Mouse (Mus musculus) regulatory T cell (primary cell): Measurements from ENCODE around the gene Igdcc4.

Source experiments
- in situ Hi-C: fragments of 300-600 bp; cut with MboI, MseI; formaldehyde crosslinking; loops from one replicate; pipeline ENCODE4 v1.15.1; 2025; ENCODE audit warnings: high pct_unique_total_duplicates

The Igdcc4 gene

DNA sequence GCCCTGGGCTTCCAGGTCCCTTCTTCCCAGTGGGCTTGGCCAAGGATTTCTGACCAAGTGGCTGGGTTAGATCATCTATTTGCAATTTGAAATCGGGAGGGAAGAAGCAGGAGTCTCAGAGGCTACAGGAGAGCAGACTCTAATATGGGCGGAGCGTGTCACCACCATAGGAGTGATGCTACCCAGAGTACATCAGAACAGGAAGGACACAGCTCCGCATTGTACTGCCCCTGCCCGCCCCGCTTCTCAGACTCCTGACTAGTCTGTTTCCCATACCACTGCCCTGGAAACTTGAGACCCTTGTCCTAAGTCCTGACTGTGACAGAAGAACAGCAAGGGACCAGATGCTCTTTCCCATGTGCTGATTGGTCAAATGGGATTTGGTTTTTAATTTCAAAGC is 56.3 kb downstream of the Igdcc4 start:
- in situ Hi-C loops = no loop called here

DNA sequence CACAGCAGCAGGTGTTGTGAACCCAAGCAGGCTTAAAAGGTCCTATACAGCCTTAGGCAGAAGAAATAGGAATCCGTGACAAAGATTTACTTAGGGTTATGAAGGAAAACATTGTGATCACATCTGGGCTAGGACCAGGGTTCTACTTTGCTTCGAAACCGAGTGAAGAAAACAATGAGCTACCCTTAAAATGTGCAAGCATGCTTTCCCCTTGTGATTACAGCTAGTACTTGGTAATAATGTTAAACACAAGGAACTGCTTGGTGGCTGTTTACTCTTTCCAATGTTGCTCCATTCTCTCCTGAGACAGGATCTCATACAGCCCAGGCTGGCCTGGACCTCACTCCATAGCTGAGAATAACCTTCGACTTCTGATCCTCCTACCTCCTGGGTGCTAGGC is 59.9 kb downstream of the Igdcc4 start:
- in situ Hi-C loops = no loop called here

DNA sequence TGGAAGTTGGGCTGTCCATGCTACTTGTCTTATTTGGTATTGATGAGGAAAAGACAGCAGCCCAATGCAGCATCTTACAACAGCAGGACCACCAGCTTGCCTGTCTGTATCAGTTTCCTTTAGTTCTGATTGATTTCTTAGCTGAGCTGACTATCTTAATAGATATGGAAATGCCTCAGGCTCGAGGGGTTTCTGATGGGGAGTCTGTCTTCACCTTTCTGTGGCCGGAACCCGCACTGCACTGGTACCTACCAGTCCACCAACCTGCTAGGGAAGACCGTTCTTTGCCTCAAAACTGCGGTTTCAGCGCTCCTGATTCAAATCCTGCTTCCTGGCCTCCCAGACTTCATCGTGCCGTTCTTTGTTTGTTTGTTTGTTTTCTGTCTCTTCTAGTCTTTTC is 60.6 kb downstream of the Igdcc4 start:
- in situ Hi-C loops = no loop called here

DNA sequence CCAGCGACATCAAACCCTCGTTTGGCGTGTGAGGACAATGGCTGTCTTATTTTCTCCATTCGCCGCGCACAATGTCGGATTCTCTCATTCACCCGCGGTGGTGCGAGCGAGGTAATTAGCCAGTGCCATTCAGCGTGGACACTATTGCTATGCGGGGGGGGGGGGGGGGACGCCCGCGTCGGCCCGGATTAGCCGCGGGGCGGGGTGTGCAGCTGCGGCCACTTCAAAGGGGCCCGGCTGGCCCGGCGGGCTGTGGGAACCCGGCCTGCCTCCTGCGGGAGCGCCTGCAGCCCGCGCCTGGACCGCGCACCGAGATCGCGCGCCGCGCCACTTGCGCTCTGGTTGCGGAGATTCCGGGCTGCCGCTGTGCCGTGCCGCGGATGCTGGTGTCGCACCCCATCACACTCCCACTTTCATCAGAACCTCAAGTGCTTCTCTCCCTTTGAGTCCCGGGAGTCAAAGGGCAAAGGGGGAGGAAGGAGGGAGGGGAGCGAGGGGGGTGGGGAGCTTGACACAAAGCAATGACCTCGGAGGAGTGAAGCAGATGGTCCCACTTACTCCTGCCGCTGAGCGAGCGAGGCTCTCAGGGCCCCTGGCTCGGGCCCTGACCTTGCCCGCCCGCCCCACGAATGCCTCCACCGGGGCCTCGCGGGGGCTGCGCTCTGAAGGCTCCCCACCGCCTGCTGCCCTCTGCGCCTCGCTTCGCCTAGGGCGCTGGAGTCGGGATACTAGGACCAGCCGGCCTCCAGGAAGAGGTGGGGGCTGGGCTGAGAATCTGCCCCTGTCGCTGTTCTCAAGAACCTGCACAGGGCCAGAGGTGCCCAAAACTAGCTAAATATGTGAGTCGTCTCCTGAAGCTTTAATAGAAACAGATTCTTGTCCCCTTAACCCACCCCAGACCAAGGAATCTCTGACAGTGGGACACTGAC is 61.7 kb downstream of the Igdcc4 start:
- in situ Hi-C loops = no loop called here

DNA sequence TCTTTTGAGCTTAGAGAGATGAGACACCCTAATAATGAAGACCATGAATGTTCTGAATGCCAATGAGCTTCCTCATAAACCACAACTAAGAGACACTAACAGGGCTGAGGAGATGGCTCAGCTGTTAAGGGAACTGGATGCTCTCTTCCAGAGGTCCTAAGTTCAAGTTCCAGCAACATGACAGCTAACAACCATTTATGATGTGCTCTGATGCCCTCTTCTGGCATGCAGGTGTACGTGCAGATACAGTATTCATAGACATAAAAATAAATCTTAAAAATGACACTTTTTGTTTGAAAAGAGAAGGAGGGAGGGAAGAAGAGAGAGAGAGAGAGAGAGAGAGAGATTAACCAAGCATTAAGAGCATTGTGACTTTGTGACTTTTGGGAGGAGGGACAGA is 63.6 kb downstream of the Igdcc4 start:
- in situ Hi-C loops = no loop called here

DNA sequence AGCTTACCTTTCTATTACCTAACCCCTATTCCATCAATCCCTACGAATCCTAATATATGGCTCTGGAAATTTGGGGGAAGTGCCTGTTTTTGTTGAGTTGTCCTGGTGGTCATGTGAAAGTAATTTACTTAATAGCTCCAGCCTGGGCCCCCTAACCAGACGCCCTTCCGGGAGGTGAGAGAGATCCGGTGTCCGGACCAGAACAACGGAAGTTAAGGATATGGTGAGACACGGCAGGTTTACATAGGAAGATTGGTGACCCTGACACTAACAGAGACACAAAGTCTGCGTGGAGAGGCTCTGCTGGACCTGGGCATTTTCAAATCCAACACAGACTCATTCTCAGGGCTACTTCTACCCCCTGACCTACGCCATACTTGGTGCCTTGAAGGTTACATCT is 65.1 kb downstream of the Igdcc4 start:
- in situ Hi-C loops = no loop called here

DNA sequence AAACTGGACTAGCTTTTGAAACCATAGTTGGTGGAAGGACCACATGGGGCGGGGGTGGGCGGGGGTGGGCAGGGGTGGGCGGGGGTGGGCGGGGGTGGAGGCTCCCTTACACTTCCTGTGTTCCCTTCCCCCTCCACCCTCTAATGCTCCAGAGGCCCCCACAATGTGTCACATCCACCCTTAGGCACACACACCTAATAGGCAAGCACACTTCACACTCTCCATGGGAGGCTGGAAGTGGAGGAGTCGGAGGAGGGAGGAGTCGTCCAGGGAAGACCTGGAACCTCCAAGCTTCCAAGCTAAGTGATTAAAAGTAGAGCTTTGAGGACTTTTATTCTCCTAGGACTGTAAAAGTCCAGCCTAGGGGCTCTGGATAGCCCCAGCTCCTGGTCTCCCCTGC is 67.2 kb downstream of the Igdcc4 start:
- in situ Hi-C loops = no loop called here

DNA sequence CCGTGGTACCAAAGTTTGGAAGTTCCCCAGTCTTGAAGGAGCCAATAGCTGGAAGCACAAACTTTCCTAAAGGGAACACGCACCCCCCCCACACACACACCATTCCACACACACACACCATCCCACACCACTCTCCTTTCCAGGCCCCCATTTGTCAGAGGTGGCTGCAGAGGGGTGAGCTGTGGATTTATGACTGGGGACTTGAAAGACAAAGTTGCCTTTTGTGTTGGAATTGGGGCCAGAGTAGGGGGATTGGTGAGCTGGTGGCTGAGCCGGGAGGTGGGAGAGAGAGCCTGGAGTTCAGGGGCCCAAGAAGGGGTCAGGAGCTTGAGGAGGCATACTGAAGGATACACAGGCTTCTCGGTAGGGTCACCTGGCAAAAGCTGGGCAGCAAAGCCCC is 67.7 kb downstream of the Igdcc4 start:
- in situ Hi-C loops = no loop called here

DNA sequence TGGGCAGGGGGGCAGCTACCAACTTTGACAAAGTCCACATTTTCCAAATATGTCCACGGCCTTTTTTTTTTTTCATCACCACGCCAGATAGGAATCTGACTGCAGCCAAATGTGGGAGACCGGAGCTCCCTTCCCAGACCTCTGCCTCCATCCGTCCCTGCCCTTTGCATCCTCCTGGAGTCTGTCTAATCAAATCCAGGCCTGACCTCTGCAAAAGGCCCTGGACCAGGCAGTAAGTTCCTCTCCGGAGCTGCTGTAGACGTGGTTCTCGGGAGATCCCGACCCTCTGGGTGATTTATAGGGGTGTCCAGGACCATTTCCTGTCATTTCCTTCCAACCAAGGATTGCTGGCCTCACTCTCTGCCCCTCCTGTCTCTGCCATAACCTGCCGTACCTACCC is 71.4 kb downstream of the Igdcc4 start:
- in situ Hi-C loops = no loop called here

DNA sequence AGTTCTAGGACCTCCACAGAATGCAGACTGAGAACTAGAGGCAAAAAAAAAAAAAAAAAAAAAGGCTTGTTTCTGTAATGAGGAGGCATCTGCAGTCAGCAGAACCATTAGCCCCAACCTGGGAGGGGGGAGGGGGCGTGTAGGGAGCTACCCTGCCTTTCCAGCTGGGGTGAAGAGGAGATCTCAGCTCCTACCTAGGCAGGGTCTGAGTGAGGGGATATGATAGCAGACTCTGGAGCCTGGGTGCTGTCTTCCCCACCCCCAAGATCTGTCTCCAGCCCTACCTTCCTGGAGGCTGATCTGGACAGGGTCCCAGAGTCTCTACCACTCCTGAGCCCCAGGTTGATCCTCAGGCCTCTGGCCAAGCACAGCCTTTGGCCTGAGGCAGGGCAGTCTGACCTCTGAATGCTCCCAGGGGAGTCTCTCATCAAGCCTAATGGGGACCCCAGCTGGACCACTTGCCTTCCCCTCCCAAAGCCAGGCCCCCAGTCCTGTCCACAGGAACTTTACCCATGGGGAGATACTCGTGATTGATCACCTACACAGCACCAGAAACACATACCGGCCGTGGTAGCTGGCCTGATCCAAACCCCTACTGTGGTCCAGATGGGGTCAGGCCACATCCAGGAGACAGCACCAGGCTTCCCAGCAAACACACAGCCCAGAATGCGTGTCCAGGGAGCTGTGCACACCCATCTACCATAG is 74.1 kb downstream of the Igdcc4 start:
- in situ Hi-C loops = loop anchor here (5.0 kb wide), 1 partner anchor 38 kb away; no protein-coding TSS in a partner anchor

DNA sequence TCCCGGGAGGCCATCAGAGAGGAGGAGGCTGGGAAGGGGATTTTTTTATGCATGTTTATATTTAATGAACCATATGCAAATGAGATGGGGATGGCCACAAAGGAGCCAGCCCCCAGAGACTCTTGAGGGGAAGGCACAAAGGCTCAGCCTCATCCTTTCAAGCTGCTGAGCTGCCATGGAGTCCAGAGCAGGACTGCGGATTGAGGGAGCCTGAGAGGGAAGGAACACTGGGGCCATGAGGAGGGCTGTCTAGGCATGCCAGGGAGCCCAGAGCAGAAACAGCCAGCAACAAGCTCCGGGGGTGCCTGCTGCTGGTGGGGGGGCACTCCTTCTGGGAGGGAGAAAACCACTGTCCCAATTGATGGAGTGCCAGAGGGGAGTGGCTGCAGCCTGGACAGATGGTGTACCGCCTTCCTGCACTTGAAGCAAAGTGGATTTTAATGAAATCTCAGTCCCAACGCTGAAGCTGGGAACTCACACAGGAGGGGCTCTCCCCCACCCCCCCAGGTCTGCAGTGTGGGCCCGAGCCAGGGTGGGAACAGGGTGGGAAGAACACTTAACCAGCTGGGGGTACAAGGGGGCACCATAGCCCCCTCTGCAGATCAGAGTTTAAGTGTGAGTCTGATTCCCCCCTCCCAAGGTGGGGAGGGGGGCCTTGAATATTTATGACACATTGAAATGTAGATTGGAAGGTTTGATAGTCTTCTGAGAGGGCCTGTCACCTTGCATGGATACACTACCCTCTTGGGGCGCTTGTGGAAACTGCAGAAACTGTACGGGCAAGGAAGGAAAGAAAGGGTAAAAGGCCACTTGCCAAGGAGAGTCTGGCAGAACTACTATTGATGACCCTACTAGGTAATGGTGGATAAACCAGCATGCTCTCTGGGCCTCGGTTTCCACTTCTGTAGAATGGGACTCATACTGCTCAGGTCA is 74.9 kb downstream of the Igdcc4 start:
- in situ Hi-C loops = loop anchor here (5.0 kb wide), 1 partner anchor 39 kb away; no protein-coding TSS in a partner anchor

DNA sequence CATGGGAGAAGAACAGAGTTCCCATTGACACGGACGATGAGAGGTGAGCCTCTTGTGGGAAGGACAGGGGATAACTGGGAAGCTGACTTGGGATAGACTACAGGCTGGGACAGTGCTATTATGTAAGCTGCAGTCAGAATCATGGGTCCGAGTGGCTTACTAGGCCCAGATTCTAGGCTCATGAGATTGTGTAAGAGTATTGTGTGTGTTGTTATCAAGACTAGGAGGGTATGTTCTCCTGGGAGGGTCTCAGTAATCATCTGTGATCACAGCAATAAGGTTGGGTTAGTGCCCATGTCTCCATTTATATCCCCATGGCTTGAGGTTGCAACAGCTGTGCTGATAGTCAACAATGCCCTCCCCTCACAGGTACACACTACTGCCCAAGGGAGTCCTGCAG is 76.2 kb downstream of the Igdcc4 start:
- in situ Hi-C loops = loop anchor here (5.0 kb wide), 1 partner anchor 40 kb away; no protein-coding TSS in a partner anchor

DNA sequence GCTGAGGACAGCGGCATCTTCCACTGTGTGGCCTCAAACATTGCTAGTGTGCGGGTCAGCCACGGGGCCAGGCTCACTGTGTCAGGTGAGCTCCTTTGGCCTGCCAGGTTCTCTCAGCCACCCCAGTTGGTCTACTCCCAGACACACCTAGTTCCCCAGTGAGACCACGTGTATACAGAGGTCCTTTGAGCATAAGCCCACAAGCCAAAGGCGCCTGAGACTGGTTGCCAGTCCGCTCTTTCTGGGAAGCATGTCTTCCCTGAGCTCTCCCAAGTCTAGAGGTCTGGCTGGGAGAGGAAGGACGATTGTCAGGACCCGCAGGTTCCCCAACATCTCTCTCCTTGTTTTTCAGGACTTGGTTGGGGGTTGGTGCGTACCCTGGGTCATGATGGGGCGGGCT is 76.6 kb downstream of the Igdcc4 start:
- in situ Hi-C loops = loop anchor here (5.0 kb wide), 1 partner anchor 41 kb away; no protein-coding TSS in a partner anchor

DNA sequence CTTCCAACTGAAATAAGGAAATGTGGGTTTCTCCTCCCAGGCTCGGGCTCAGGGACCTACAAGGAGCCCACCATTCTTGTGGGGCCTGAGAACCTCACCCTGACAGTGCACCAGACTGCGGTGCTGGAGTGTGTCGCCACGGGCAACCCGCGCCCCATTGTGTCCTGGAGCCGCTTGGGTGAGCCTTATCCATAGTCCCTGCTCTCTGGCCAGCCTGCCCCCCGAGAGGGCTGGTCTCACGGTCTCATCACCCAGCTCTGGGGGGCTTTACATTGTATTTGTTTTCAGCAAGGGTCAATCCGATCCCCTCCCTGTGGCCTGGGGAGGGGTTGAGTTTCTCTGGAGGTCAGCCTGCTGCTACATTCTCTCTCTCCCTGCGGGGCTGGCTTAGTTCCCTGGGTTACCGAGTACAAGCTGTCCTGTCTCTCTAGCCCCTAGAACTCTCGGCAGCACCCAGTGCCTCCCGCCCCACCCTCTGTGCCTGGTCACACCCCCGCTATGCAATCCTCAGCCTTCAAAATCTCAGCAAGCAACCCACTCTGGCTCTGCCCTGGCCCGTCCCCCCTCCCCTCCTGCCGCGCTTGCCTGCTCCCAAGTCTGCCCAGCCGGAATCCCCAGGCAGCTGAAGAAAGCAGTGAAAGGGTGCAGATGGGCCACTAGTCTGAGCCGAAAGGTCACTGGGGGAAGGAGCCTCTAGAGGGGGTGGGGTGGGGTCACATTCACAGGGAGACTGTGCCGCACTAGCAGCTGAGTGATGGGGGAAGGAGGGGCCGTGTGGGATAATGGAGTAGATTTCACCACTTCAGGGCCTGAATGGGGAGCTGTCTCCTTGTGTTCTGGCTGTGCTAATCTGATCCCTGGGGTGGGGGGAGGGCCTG is 77.3 kb downstream of the Igdcc4 start:
- in situ Hi-C loops = loop anchor here (5.0 kb wide), 1 partner anchor 41 kb away; no protein-coding TSS in a partner anchor

DNA sequence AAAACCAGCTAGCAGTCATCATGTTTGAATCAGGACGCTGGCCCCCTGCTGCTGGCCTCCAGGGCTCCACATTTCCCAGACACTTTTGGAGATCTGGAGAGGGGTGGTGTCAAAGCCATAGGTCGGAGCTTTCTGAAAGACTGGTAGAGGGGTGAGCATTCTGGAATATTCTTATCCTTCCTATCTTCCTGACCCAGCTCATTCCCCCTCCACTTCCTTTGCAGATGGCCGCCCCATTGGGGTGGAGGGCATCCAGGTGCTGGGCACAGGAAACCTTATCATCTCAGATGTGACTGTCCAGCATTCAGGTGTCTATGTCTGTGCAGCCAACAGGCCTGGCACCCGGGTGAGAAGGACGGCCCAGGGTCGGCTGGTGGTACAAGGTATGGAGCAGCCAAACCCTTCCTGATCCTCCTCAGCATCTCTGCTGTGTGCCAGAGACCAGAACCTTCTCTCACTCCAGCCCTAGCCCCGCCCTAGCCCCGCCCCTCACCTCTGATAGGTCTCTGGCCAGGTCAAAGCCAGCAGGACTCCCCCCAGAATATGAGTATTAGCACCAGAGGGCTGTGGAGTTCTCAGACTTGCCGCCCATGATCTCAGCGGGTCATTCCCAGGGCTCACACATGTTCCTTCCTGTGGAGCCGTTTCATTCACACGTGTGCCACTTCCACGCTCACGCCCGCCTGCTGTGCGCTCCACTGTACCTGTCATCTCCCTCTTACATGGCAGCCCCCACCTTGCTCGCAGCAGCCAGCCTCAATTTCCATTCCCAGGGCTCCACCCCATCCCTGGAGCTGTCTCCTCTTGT is 78.7 kb downstream of the Igdcc4 start:
- in situ Hi-C loops = loop anchor here (5.0 kb wide), 1 partner anchor 43 kb away; no protein-coding TSS in a partner anchor
